Mouse (Mus musculus): ENCODE results near the gene Smoc1.

The Smoc1 gene

GRCm38 (mm10) chr12:81225966-81226577 lies 199.5 kb downstream of the Smoc1 start:
- DNase-seq (ENCODE audit: low spot score), result no peak

DNA sequence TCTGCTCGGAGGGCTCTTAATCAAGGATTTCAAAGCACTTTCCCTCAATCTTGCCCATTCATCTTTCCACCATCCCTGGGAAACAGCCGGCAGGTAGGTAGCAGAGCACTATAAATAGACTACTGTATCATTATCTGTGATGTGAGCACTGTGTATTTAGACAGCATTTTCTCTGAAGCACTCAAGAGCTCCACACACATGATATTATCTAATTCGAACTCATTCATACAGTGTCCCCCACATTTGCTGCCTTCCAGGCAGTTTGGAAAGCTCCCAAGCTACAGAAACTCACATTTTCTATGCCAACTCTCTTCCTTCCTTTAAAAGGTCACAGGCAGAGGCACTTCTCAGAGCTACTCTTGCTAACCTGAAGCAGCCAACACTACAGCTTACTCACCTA lies 200.0 kb downstream of the Smoc1 start:
- no peak for DNase-seq (ENCODE audit: low spot score)

DNA sequence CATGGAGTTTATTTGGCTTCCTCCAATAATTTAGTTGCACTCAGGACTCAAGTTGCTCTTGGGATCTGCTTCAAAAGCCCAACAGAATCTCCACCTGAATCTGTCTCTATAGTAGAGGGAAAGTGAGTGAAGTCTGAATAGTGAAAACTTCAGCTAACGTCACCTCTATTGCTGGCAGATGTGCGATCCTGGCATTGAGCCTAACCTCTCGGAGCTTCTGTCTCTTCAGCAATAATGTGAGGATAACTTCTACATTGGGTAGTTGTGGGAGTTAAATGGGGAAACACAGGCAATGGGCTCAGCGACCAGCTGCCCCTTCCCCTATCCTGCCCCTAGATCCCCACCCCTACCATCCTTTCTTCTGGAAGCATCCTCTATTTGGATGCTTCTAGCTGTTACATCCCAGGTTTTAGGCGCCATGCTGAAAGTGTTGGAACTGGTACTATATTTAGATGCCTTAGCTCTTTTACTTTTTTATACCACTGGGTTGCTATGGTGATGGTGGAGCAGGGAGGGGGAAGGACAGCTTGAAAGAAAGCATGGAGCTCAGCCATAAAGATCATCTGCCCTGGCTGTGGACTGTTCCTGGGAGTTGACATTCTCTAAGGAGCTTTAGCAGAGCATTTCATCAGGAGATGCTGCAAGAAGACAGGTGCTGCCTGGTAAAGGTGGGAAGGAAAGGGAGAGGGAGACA lies 201.3 kb downstream of the Smoc1 start:
- no peak for DNase-seq (ENCODE audit: low spot score)

- DNase-seq (ENCODE audit: low spot score), result no peak
Measured at GRCm38 (mm10) chr12:81233746-81234380, 207.3 kb downstream of the Smoc1 start.

DNA sequence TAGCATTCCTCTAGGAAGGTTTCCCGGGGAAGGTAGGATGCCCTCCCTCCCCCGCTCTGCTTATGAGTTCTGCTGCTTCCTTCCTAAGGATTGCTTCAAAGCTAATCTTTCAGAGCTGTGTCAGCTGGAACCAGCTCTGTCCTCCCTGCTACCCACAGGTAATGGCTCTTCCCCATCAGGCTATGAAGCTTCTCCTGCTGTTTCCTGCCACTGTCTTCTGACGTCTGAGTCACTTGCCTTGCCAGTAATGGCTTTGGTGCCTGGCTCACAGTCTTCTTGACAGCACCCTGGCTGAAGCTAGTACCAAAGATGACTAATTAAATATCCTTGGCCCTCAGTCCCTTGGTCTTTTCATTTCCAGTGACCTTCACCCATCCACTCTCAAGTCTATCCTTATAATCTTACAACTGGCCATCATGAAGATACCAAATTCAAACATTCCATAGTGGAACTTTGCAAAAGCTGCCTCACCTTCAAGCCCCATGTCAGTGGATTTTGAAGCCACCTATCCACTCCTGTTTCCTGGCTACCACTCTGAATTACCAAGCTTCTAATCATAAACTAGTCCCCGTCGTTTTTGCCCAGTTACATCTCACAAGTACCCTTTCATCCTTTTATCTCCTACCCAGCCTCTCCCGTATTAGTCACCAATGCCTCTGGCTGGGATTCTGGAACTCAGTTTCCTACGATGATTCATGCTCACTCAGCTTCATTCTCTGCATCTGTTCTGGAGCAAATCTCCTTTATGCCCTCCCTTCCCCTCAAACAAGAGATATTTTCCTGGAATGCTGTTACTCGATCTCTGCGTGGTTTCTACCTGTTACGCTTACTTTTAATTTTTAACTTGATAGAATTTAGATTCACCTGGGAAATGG lies 209.1 kb downstream of the Smoc1 start:
- no peak for DNase-seq (ENCODE audit: low spot score)
